Mouse (Mus musculus) embryonic fibroblast, embryonic 13.5 days (primary cell): ENCODE results near the gene B9d1. TPM values are rescaled to one million over a fixed set of nuclear protein-coding genes. Genes with fewer than 3 reads are reported as not detected.

Experiments used
- H3K27ac ChIP-seq: 2 replicates; pipeline ENCODE4 v1.5.1; 2012; ENCODE audit warnings: low read length, control low read depth, inconsistent platforms; ENCODE audit not compliant: insufficient read depth
- H3K4me1 ChIP-seq: 2 replicates; pipeline ENCODE4 v1.6.1; 2011; ENCODE audit warnings: low read length; ENCODE audit not compliant: control insufficient read depth, insufficient read depth
- H3K4me3 ChIP-seq: 2 replicates; pipeline ENCODE4 v1.5.1; 2011; ENCODE audit warnings: mild to moderate bottlenecking, control low read depth, low read length; ENCODE audit not compliant: insufficient read depth
- CTCF ChIP-seq: IDR thresholded peaks from 2 replicates; pipeline ENCODE4 v1.5.1; 2011; ENCODE audit warnings: mild to moderate bottlenecking, control low read depth, low read length, moderate library complexity, borderline replicate concordance; ENCODE audit not compliant: insufficient read depth
- POLR2A ChIP-seq: IDR thresholded peaks from 2 replicates; pipeline ENCODE4 v1.6.1; 2011; ENCODE audit warnings: low read depth, mild to moderate bottlenecking, control low read depth, low read length, moderate library complexity
- polyA plus RNA-seq: library from polyadenylated mRNA; stranded (reverse); fragments of >200 nt; gene quantifications from 2 replicates; pipeline ENCODE4 v1.2.4, GENCODE M21; 2011; ENCODE audit warnings: low read depth; ENCODE audit not compliant: missing spikeins, insufficient read length

B9d1 gene
- polyA plus RNA-seq, 1 experiment: 23.8 TPM

DNA sequence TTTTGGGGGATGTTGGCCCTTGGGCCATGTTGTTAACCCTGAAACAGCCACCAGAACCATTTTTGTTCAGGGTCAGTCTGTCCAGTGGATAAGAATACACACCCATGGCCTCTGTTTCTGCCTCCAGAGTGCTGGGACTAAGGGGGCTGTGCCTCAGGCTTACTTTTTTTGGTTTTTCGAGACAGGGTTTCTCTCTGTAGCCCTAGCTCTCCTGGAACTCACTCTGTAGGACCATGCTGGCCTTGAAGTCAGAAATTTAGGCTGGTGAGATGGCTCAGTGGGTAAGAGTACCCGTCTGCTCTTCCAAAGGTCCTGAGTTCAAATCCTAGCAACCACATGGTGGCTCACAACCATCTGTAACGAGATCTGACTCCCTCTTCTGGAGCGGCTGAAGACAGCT lies 26.2 kb upstream of the B9d1 start:
- Histone ChIP-seq H3K4me3 (no peak overlapping the region), H3K27ac (no peak overlapping the region), H3K4me1 (no peaks in the 10 kb centered on the region; the same call in 1 of the 2 replicates)
- TF ChIP-seq POLR2A: no peak
- TF ChIP-seq CTCF: no peak

- Histone ChIP-seq H3K4me1 (peaks cover 2% of the 10 kb centered on the region), H3K4me3 (no peak overlapping the region), H3K27ac (no peak overlapping the region)
- TF ChIP-seq CTCF (no peak), POLR2A (no peak)
These were observed 23.5 kb upstream of the B9d1 start for GRCm38 (mm10) chr11:61481239-61482090.

DNA sequence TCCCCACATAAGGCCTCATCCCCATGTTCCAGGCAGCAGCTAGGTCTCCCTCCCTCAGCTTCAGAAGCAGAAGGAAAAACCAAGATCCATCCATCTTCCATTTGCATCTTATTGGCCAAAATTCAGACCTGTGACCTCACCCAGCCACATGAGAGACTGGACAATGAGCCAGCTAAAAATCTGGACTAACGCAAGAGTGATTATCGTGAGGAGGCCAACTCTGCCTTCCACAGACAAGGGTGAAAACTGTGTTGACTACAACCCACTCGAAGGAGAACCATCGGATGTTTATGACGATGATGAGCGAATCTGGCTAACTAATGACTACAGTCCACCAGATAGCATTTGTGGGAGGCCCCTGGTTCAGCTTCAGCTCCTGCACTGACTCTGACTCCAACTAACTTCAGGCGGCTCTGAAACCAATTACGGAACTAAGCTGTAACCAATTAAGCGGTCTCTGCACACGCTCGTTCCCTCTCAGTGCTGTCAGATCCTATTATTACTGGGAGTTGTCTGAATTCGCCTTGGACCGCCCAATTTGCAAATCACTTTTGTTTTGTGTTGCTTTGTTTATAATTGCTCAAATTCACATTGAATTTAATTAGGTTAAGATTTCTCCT lies 21.6 kb upstream of the B9d1 start:
- H3K4me3 ChIP-seq: no peak overlapping the region
- TF ChIP-seq POLR2A (no peak), CTCF (no peak)
- peaks cover 2% of the 10 kb centered on the region; the same call in 1 of the 2 replicates for H3K4me1 ChIP-seq
- H3K27ac ChIP-seq: peak overlapping the region; percentile 91; the same call in 1 of the 2 replicates

DNA sequence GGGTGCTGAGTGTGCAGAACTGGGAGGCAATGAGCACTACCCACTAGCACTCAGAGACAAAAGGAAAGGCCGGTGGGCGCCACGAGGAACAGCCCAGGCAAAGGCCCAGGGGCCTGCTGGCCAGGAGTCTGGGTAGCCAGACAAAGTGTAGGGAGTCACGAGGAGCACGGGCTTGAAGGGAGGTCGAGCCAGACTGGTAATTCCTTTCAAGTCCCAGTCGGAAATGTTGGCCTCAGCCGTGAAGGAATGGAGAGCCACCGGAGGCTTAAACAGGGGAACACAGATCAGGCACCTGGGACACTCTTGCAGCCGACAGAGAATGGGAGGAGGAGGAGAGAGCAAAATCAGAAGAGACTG lies 20.7 kb upstream of the B9d1 start:
- Histone ChIP-seq H3K27ac (peak overlapping the region; percentile 91), H3K4me3 (no peak overlapping the region), H3K4me1 (peaks cover 2% of the 10 kb centered on the region; the same call in 1 of the 2 replicates)
- no peak for TF ChIP-seq POLR2A
- no peak for TF ChIP-seq CTCF

- peak within 1 kb of the TSS; percentile 38 for H3K4me3 ChIP-seq
- H3K27ac ChIP-seq: peak within 1 kb of the TSS; percentile 91
- peaks cover 2% of the 10 kb centered on the region; the same call in 1 of the 2 replicates for H3K4me1 ChIP-seq
- TF ChIP-seq POLR2A (peak; percentile 90), CTCF (no peak)
These were observed 20.1 kb upstream of the B9d1 start, which contains the start of gene Mfap4 for GRCm38 (mm10) chr11:61484613-61485540. Gene Mfap4, plus strand, starts transcription at chr11:61485431.

DNA sequence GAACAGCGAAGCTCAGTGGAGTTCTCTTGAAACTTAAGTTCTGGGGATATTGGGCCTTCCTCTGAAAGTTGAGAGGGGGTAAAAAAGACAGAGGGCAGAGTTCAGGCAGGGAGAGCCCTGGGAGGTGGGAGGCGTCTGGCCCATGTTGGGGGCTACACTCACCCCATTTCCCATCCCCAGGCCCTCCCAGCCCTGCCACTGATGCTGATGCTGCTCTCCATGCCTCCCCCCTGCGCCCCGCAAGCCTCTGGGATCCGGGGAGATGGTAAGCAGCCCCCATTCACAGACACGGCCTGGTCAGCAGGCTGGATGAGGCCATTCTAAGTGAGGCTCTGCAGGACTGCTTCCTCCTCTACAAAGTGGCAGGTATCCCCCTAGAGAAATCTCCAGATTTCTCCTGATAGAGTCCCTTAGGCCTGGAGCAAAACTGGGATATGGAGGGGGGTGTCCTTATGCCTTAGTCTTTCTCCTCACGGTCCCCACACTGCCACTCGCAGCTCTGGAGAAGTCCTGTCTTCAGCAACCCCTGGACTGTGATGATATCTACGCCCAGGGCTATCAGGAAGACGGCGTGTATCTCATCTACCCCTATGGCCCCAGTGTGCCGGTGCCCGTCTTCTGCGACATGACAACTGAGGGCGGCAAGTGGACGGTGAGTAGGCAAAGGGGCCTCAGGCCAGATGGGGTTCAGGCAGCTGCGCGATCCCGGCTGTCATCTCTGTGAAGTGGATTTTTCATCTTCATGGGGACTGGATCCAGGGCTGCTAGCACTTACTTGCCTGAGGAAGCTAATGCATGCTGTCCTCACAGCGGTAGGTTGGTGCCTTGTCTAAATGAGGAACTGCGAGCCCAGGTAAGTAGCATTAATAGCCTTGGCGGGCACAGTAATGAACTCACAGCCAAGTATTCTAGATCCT lies 19.1 kb upstream of the B9d1 start:
- Histone ChIP-seq H3K4me3 (peak overlapping the region; percentile 38), H3K27ac (peak overlapping the region; percentile 82), H3K4me1 (peaks cover 2% of the 10 kb centered on the region; the same call in 1 of the 2 replicates)
- TF ChIP-seq CTCF: no peak
- TF ChIP-seq POLR2A: no peak

DNA sequence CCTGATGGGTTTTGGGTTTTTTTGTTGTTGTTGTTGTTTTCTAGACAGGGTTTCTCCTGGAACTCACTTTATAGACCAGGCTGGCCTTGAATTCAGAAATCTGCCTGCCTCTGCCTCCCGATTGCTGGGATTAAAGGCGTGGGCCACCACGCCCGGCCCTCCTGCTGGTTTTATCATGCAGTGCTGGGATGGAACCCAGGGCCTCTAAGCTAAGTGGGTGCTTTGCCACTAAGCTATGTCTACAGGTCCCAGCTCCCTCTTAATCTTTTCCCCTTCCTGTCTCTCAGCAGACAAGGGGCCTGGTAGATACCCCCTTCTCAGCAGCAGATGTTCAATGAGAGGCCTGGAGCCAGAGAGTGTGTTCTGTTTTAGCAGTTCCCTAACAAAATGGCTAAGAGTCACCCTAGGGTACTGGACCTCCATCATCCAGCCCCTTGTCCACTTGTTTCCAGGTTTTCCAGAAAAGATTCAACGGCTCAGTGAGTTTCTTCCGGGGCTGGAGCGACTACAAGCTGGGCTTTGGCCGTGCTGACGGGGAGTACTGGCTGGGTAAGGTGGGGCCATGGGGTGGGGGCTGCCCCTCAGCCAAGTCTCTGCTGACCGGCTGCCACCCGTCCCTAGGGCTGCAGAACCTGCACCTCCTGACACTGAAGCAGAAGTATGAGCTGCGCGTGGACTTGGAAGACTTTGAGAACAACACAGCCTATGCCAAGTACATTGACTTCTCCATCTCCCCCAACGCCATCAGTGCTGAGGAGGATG lies 18.3 kb upstream of the B9d1 start:
- Histone ChIP-seq H3K4me3 (peak overlapping the region; percentile 38), H3K4me1 (peaks cover 2% of the 10 kb centered on the region; the same call in 1 of the 2 replicates), H3K27ac (peak overlapping the region; percentile 82)
- TF ChIP-seq CTCF: no peak
- TF ChIP-seq POLR2A: no peak

DNA sequence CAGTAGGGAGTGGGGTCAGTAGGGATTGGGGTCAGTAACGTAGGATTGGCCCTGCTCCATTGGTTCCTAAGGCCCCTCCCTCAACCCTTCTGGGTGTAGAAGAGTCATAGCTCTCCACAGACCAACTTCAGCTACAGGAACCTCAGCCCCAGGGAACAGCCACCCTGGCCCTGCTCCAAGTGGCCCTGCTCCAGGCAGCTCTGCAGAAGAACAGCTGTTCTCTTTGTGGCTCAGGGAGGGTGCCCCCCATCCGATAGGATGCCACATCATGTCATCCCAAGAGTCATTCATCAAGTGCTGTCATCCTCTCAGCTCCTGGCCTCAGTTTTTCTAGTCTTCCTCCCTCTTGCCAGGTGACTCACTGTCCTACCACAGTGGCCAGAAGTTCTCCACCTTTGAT lies 17.5 kb upstream of the B9d1 start:
- Histone ChIP-seq H3K27ac (no peak overlapping the region), H3K4me1 (peaks cover 2% of the 10 kb centered on the region; the same call in 1 of the 2 replicates), H3K4me3 (no peak overlapping the region)
- TF ChIP-seq CTCF: no peak
- TF ChIP-seq POLR2A: 0 out of 2 replicates have a peak, but pooled peaks have one; percentile 8

GRCm38 (mm10) chr11:61487936-61488335 lies 17.0 kb upstream of the B9d1 start:
- TF ChIP-seq POLR2A: peak; percentile 35; the same call in 1 of the 2 replicates
- no peak for TF ChIP-seq CTCF
- peaks cover 2% of the 10 kb centered on the region; the same call in 1 of the 2 replicates for H3K4me1 ChIP-seq
- no peak overlapping the region for H3K4me3 ChIP-seq
- H3K27ac ChIP-seq: no peak overlapping the region
